10 mouse cellular contexts compared by ENCODE assay signal in genomic region chr7:28930320-28931031, GRCm38 (mm10). TPM values are rescaled to one million over a fixed set of nuclear protein-coding genes. Genes with fewer than 3 reads are reported as not detected.
DNase-seq lines count a peak whose midpoint lies in the region; ATAC-seq and TF ChIP-seq lines count a peak whose summit lies in the region.
"Had no signal": no experiment of that assay in that cellular context is flagged by ENCODE, and none has a peak within 500 bp of the region (broad histone marks: within the 10 kb centered on the region; RNA-seq: fewer than 3 reads in every experiment).

No protein-coding gene starts in this region.

- peak overlapping the region; percentile 62 for H3K27ac ChIP-seq in gastrocnemius, adult 2 months
- 0 out of 2 replicates have a peak overlapping the region, but pooled peaks have one; percentile 19 for H3K27ac ChIP-seq in liver, embryonic 15.5 days (replicated peaks)
- no peak overlapping the region for H3K27ac ChIP-seq in liver, embryonic 11.5 days (ENCODE audit: low read depth, low read length)
- peak overlapping the region; percentile 78 for H3K27ac ChIP-seq in embryonic facial prominence, embryonic 13.5 days
- peak overlapping the region; percentile 73 for H3K27ac ChIP-seq in liver, postnatal 0 days (ENCODE audit: low read depth)

- no peaks in the 10 kb centered on the region for H3K27me3 ChIP-seq in liver, embryonic 15.5 days
- no peaks in the 10 kb centered on the region for H3K27me3 ChIP-seq in liver, embryonic 11.5 days (replicated peaks; ENCODE audit: control insufficient read depth, insufficient read depth, low read length)
- H3K27me3 ChIP-seq in embryonic facial prominence, embryonic 13.5 days = no peaks in the 10 kb centered on the region
- H3K27me3 ChIP-seq in liver, postnatal 0 days (ENCODE audit: insufficient read depth, low read length) = no peaks in the 10 kb centered on the region

- peaks cover 32% of the 10 kb centered on the region; the same call in 1 of the 2 replicates for H3K36me3 ChIP-seq in liver, embryonic 15.5 days (replicated peaks)
- peaks cover 5% of the 10 kb centered on the region; the same call in 1 of the 2 replicates for H3K36me3 ChIP-seq in liver, embryonic 11.5 days (ENCODE audit: control insufficient read depth, insufficient read depth, low read length)
- H3K36me3 ChIP-seq in embryonic facial prominence, embryonic 13.5 days = peaks cover 5% of the 10 kb centered on the region; the same call in 1 of the 2 replicates
- 0 out of 2 replicates have a peak, but pooled peaks cover 3% of the 10 kb centered on the region for H3K36me3 ChIP-seq in liver, postnatal 0 days (replicated peaks; ENCODE audit: insufficient read depth, low read length)

- no peak overlapping the region for H3K4me3 ChIP-seq in gastrocnemius, adult 2 months
- H3K4me3 ChIP-seq in liver, embryonic 15.5 days (replicated peaks) = no peak overlapping the region
- no peak overlapping the region for H3K4me3 ChIP-seq in liver, embryonic 11.5 days (ENCODE audit: low read depth, low read length)
- no peak overlapping the region for H3K4me3 ChIP-seq in embryonic facial prominence, embryonic 13.5 days
- no peak overlapping the region for H3K4me3 ChIP-seq in liver, postnatal 0 days (ENCODE audit: low read depth, low read length)

- intact Hi-C loops in gastrocnemius, adult 2 months (cut with DNase I) = no loop called here
- intact Hi-C loops in gastrocnemius, postnatal 14 days (cut with DNase I; ENCODE audit: low total_unique reads) = no loop called here

- H3K9ac ChIP-seq in liver, embryonic 15.5 days = no peak overlapping the region
- H3K9ac ChIP-seq in liver, embryonic 11.5 days (ENCODE audit: low read depth, low read length) = no peak overlapping the region
- 0 out of 2 replicates have a peak overlapping the region, but pooled peaks have one; percentile 8 for H3K9ac ChIP-seq in embryonic facial prominence, embryonic 13.5 days
- no peak overlapping the region for H3K9ac ChIP-seq in liver, postnatal 0 days (replicated peaks)

- no peaks in the 10 kb centered on the region for H3K9me3 ChIP-seq in liver, embryonic 15.5 days (replicated peaks)
- no peaks in the 10 kb centered on the region for H3K9me3 ChIP-seq in liver, embryonic 11.5 days (ENCODE audit: control insufficient read depth, low read length)
- H3K9me3 ChIP-seq in embryonic facial prominence, embryonic 13.5 days = no peaks in the 10 kb centered on the region
- no peaks in the 10 kb centered on the region for H3K9me3 ChIP-seq in liver, postnatal 0 days (ENCODE audit: low read length)

- ATAC-seq in liver, embryonic 15.5 days (ENCODE audit: insufficient read depth) = peak; percentile 27; the same call in 1 of the 2 replicates
- no peak for ATAC-seq in liver, embryonic 11.5 days (replicated peaks; ENCODE audit: low FRiP score)
- no peak for ATAC-seq in embryonic facial prominence, embryonic 13.5 days (ENCODE audit: insufficient number of reproducible peaks, insufficient read depth, low FRiP score, low TSS enrichment, low read depth)
- ATAC-seq in liver, postnatal 0 days = peak; percentile 50
- no peak for ATAC-seq in megakaryocyte progenitor cell, adult 5-6 weeks (replicated peaks; ENCODE audit: poor library complexity)

- no peak for TF ChIP-seq EP300 in liver, postnatal 0 days (IDR thresholded peaks at IDR 0.05; ENCODE audit: low read depth)

- peak; percentile 17 for TF ChIP-seq CTCF in gastrocnemius, adult 2 months (IDR thresholded peaks at IDR 0.05)
- peak; percentile 18; the same call in 1 of the 2 replicates for TF ChIP-seq CTCF in liver, postnatal 0 days (IDR thresholded peaks at IDR 0.05; ENCODE audit: low read depth)

- DNase-seq in gastrocnemius, adult 2 months = no peak
- DNase-seq in gastrocnemius, postnatal 14 days = no peak
- DNase-seq in liver, embryonic 11.5 days (ENCODE audit: low spot score) = no peak
- DNase-seq in liver, postnatal 0 days = no peak
- no peak for DNase-seq in embryo, embryonic 10 days (ENCODE audit: low spot score)
- DNase-seq: cerebellum, adult 18-20 months; thymus, adult 18-20 months had no signal

- 62% methylated on average over 5 of the region's 5 CpGs for WGBS in liver, embryonic 15.5 days (ENCODE audit: insufficient replicate concordance)
- WGBS in liver, embryonic 11.5 days = 71% methylated on average over 5 of the region's 5 CpGs
- WGBS in embryonic facial prominence, embryonic 13.5 days = 56% methylated on average over 5 of the region's 5 CpGs
- WGBS in liver, postnatal 0 days (ENCODE audit: insufficient replicate concordance) = 65% methylated on average over 5 of the region's 5 CpGs

- H3K4me2 ChIP-seq in liver, embryonic 15.5 days = no peak overlapping the region
- H3K4me2 ChIP-seq in liver, embryonic 11.5 days = no peak overlapping the region
- H3K4me2 ChIP-seq in embryonic facial prominence, embryonic 13.5 days = no peak overlapping the region
- no peak overlapping the region for H3K4me2 ChIP-seq in liver, postnatal 0 days (ENCODE audit: low read depth, low read length)

- peaks cover 79% of the 10 kb centered on the region for H3K4me1 ChIP-seq in liver, embryonic 15.5 days (replicated peaks)
- H3K4me1 ChIP-seq in liver, embryonic 11.5 days (replicated peaks; ENCODE audit: control insufficient read depth, insufficient read depth, low read length) = peaks cover 52% of the 10 kb centered on the region
- H3K4me1 ChIP-seq in embryonic facial prominence, embryonic 13.5 days = peaks cover 56% of the 10 kb centered on the region
- H3K4me1 ChIP-seq in liver, postnatal 0 days (ENCODE audit: insufficient read depth) = peaks cover 55% of the 10 kb centered on the region

RNA-seq across cellular contexts. Expression of gene Actn4, which starts 31.7 kb away (rescaled TPM):
- total RNA-seq in gastrocnemius, adult 2 months (2021) = 10 to 100 TPM; 27.1 to 40.2 TPM
- 10 to 100 TPM; 68.1 to 85.9 TPM for total RNA-seq in gastrocnemius, postnatal 14 days (2021)
- 126 and 147 TPM in 2 replicates for polyA plus RNA-seq in liver, embryonic 15.5 days (2015; fragmentation: Nextera tagmentation; extraction: Ambion mirVana)
- 191 and 209 TPM in 2 replicates for polyA plus RNA-seq in liver, embryonic 11.5 days (2014; fragmentation: Nextera tagmentation; extraction: Ambion mirVana)
- 232 and 258 TPM in 2 replicates for polyA plus RNA-seq in embryonic facial prominence, embryonic 13.5 days (2015; fragmentation: Nextera tagmentation; extraction: Ambion mirVana)
- polyA plus RNA-seq in liver, postnatal 0 days (2015; fragmentation: Nextera tagmentation; extraction: Ambion mirVana) = 76.3 and 81.2 TPM in 2 replicates
- total RNA-seq in megakaryocyte progenitor cell, adult 5-6 weeks (2015) = 86.4 and 87.2 TPM in 2 replicates
- total RNA-seq in megakaryocyte progenitor cell, adult 5-6 weeks (2017) = 47.1 and 49.5 TPM in 2 replicates

RNA-seq across cellular contexts. Expression of gene Capn12, which starts 49.3 kb away (rescaled TPM):
- under 1 TPM; 0.15 to 0.28 TPM for total RNA-seq in gastrocnemius, adult 2 months (2021)
- under 1 TPM; 0.10 to 0.13 TPM for total RNA-seq in gastrocnemius, postnatal 14 days (2021)
- 0.08 and 0.15 TPM in 2 replicates for polyA plus RNA-seq in liver, embryonic 15.5 days (2015; fragmentation: Nextera tagmentation; extraction: Ambion mirVana)
- polyA plus RNA-seq in liver, embryonic 11.5 days (2014; fragmentation: Nextera tagmentation; extraction: Ambion mirVana) = 0.21 and 0.37 TPM in 2 replicates
- 0.69 and 1.2 TPM in 2 replicates for polyA plus RNA-seq in embryonic facial prominence, embryonic 13.5 days (2015; fragmentation: Nextera tagmentation; extraction: Ambion mirVana)
- 0.09 and 0.23 TPM in 2 replicates for polyA plus RNA-seq in liver, postnatal 0 days (2015; fragmentation: Nextera tagmentation; extraction: Ambion mirVana)
- total RNA-seq in megakaryocyte progenitor cell, adult 5-6 weeks (2015) = not detected in 2 replicates
- total RNA-seq in megakaryocyte progenitor cell, adult 5-6 weeks (2017) = 0.24 TPM in 1 of 2 replicates, not detected in the other

RNA-seq across cellular contexts. Expression of gene Eif3k, which starts 51.2 kb away (rescaled TPM):
- total RNA-seq in gastrocnemius, adult 2 months (2021) = 100 to 1,000 TPM; 122 to 141 TPM
- total RNA-seq in gastrocnemius, postnatal 14 days (2021) = 100 to 1,000 TPM; 142 to 147 TPM
- 209 and 222 TPM in 2 replicates for polyA plus RNA-seq in liver, embryonic 15.5 days (2015; fragmentation: Nextera tagmentation; extraction: Ambion mirVana)
- 421 and 425 TPM in 2 replicates for polyA plus RNA-seq in liver, embryonic 11.5 days (2014; fragmentation: Nextera tagmentation; extraction: Ambion mirVana)
- 453 and 455 TPM in 2 replicates for polyA plus RNA-seq in embryonic facial prominence, embryonic 13.5 days (2015; fragmentation: Nextera tagmentation; extraction: Ambion mirVana)
- polyA plus RNA-seq in liver, postnatal 0 days (2015; fragmentation: Nextera tagmentation; extraction: Ambion mirVana) = 162 and 166 TPM in 2 replicates
- 248 and 305 TPM in 2 replicates for total RNA-seq in megakaryocyte progenitor cell, adult 5-6 weeks (2015)
- total RNA-seq in megakaryocyte progenitor cell, adult 5-6 weeks (2017) = 384 and 406 TPM in 2 replicates

RNA-seq across cellular contexts. Expression of gene Map4k1, which starts 51.4 kb away (rescaled TPM):
- total RNA-seq in gastrocnemius, adult 2 months (2021) = under 1 TPM; 0.25 to 0.33 TPM
- 1 to 10 TPM in 1 of 2 experiments, under 1 TPM in 1; 0.71 to 1.2 TPM for total RNA-seq in gastrocnemius, postnatal 14 days (2021)
- polyA plus RNA-seq in liver, embryonic 15.5 days (2015; fragmentation: Nextera tagmentation; extraction: Ambion mirVana) = 21.6 and 26.3 TPM in 2 replicates
- 50.7 and 53.2 TPM in 2 replicates for polyA plus RNA-seq in liver, embryonic 11.5 days (2014; fragmentation: Nextera tagmentation; extraction: Ambion mirVana)
- polyA plus RNA-seq in embryonic facial prominence, embryonic 13.5 days (2015; fragmentation: Nextera tagmentation; extraction: Ambion mirVana) = 7.7 and 9.9 TPM in 2 replicates
- polyA plus RNA-seq in liver, postnatal 0 days (2015; fragmentation: Nextera tagmentation; extraction: Ambion mirVana) = 11.9 and 16.5 TPM in 2 replicates
- 38.5 and 49.8 TPM in 2 replicates for total RNA-seq in megakaryocyte progenitor cell, adult 5-6 weeks (2015)
- 62.8 and 65.6 TPM in 2 replicates for total RNA-seq in megakaryocyte progenitor cell, adult 5-6 weeks (2017)

Comparison
In these comparisons a context has a peak if more than half of its experiments do, and no peak if none do; other contexts are left out.
1. ATAC-seq: peak in liver, embryonic 15.5 days (single experiment) and liver, postnatal 0 days (single experiment); none in liver, embryonic 11.5 days (single experiment), embryonic facial prominence, embryonic 13.5 days (single experiment) and megakaryocyte progenitor cell, adult 5-6 weeks (single experiment).